Mouse (Mus musculus): ENCODE data around the gene Mex3d.
"Not testable (repeated sequence)": the region's sequence is repeated elsewhere in the genome, so short reads cannot be mapped to it uniquely, and the experiment has no call there.

Mex3d gene

DNA sequence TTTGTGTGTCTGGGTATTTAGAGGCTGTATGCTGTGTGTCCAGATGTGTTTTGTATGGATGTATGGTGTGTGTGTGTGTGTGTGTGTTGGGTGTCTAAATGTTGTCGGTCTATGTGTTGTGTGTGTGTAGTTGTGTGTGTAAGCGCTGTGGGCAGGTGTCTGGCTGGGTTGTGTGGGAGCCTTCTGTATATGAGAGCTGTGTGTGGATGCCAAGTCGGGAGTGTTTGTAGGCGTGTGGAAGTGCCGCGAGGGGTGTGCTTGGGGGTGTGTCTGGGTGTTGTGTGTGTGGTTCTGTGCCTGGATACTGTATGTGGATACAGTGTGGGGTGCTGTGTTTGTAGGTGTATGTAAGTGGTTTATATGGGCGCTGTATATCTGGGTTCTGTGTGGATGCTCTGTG, 30.1 kb downstream of the Mex3d start:
- intact Hi-C loops (cut with DNase I) = no loop called here

- intact Hi-C loops (cut with DNase I) = no loop called here
Measured at GRCm38 (mm10) chr10:80356737-80357136, 30.7 kb downstream of the Mex3d start.

GRCm38 (mm10) chr10:80356001-80356682, 31.3 kb downstream of the Mex3d start, which contains the start of gene Plk5:
TSS of gene Plk5 (plus strand) at chr10:80356459.
- intact Hi-C loops (cut with DNase I) = no loop called here

DNA sequence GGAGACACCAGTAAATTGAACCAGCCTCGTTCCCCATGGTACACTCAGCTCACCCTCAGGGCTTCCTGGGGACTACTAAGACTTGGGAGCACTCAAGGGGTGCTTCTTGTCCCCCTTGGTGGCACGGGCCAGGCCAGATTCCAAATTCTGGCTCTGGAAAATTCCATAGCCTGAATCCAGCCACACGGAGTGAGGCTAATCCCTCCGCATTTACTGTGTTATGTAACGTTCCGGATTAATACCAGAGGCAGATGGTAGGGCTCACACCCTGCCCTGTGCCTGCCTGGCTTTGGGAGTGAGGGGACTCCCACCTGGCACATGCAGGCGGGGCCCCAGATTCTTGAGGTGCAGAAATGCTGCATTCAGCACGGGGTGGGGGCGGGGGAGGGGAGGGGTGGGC, 32.0 kb downstream of the Mex3d start:
- intact Hi-C loops (cut with DNase I) = no loop called here

- intact Hi-C loops (cut with DNase I) = no loop called here
Measured at GRCm38 (mm10) chr10:80352727-80353126, 34.7 kb downstream of the Mex3d start.

GRCm38 (mm10) chr10:80351896-80352295, 35.6 kb downstream of the Mex3d start:
- intact Hi-C loops (cut with DNase I) = loop anchor here (2.0 kb wide), 1 partner anchor 23 kb away; no protein-coding TSS in a partner anchor

DNA sequence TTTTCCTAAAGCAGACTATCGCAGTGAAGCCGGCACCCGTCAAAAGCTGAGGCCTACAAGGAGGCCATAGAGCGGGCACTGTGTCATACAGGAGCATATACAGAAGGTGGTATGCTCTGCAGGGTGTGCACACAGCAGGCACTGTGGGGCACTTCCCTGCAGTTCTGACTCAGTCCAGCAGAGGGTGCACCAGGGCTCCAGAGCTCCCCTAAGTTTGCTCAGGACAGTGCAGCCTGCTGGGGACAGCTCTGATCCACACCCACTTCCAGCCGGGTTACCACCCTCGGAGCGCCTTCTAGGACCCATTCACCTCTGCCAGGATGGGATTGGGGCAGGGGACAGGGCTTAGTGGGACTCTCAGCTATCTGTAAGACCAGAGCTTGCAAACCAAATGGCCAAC, 37.2 kb downstream of the Mex3d start:
- intact Hi-C loops (cut with DNase I) = loop anchor here (2.0 kb wide), 1 partner anchor 25 kb away; no protein-coding TSS in a partner anchor

DNA sequence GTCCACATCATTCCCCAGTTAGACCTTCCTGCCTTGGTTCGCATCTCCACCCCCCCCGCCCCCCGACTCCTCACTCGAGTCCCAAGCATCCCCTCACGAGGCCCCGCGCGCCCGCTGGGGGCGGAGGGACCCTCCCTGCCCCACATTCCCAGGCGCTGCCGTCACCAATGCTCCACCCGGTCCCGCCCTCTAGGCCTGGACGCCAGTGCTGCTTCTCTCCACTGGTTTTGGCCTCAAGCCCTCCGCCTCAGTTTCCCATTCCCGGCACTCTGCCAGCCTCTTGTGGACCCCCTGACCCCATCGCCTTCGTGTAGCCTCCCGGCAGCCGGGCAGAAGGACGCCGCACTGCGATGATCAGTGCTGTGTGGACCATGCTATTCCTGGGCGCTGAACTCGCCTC, 38.5 kb downstream of the Mex3d start:
- intact Hi-C loops (cut with DNase I) = loop anchor here (2.0 kb wide), 1 partner anchor 54 kb away; the partner anchor contains the start of gene Apc2

DNA sequence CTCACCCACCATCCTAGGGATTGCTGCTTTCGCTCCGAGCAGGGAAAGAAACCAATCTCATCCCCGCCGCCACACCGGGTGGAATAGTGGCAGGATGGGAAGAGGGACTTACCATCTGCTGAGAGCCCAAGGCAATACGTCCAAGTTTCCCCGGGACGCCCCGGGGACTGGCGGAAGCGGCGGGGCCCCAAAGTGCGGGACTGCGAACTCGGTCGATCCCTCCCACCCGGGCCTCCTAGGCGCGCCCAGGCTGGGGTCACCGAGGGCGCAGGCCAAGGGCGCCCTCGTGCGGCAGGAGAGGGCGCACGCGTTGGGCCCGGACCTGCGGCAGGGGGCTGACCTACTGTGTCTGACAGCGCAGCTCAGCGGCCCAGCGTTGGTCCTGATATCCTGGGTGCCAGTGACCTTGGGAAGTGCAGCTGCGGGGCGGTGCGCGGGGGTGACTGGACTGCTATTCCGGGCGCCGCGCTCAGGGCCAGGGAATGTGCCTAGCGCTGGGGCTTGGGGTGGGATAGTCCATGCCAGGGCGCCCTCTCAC, 39.1 kb downstream of the Mex3d start, which contains the start of gene Adamtsl5:
Gene Adamtsl5, minus strand, starts transcription at position 169 of the 538 bp plus-strand sequence.
- intact Hi-C loops (cut with DNase I) = loop anchor here (2.0 kb wide), 1 partner anchor 54 kb away; the partner anchor contains the start of gene Apc2

- intact Hi-C loops (cut with DNase I) = no loop called here
Measured at GRCm38 (mm10) chr10:80347514-80347967, 39.9 kb downstream of the Mex3d start.

DNA sequence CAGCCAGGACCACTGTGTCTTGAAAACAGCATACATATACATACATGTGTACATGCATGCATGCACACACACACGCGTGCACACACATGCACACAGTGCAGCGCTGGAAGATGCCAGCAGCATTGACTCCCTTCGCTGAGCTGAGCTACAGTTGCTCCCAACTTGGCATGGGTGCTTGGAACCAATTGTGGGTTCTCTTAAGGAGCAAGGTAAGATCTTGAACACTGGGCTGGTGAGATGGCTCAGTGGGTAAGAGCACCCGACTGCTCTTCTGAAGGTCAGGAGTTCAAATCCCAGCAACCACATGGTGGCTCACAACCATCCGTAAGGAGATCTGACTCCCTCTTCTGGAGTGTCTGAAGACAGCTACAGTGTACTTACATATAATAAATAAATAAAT, 41.5 kb downstream of the Mex3d start:
- intact Hi-C loops (cut with DNase I) = not testable (repeated sequence)

GRCm38 (mm10) chr10:80345122-80345521, 42.3 kb downstream of the Mex3d start:
- intact Hi-C loops (cut with DNase I) = no loop called here

GRCm38 (mm10) chr10:80344131-80344661, 43.3 kb downstream of the Mex3d start:
- intact Hi-C loops (cut with DNase I) = no loop called here

DNA sequence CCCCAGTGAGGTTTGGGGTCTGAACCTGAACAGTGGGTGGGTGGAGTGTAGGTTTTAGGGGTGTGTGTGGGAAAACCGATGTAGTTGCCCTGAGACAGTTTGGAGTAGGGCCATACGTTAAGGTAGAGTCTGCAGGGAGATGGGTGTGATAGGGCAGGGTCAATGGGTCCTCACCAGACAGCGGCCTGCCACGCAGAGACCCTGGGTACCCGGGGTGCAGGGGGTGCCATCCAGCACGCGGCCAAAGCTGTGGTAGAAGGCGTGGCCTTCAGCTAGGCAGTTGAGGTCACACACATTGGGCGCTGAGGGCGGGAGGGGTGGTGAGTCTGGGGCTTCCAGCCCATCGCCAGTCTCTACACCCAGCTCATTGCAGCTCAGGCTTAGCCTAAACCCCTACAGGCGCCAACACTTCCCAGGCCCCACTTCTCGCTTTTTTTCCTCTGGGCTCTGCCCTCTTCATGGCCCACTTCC, 44.0 kb downstream of the Mex3d start:
- intact Hi-C loops (cut with DNase I) = no loop called here

DNA sequence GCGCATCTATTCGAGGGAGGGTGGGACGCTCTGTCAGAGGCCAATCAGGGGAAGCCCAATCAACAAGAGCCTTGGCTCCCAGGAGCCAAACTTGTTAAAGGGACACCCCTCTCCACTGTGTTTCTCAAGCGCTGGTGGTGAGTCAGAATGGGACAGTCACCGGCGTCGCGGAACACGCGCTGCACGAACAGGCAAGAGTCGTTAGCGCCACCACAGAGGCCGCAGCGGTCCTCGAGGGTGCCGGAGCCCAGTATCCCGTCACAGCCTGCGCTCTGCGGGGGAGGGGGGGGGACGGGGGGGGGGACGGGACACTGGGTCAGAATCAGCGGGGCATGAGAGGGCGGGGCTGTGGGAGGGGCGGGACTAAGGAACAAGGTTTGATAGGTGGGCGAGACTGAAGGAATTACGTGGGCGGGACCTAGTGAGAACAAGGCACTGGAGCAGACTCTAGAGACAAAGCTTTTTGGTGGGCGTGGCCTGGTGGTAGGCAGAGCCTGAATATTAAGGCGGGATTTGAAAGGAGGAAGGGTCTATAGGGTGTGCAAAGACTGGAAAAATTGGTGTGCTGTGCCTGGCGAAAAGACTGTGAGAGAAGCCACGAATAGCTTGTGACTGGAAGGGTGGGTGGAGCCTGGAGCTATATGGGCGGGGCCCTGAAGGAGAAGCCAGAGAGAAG, 44.6 kb downstream of the Mex3d start:
- intact Hi-C loops (cut with DNase I) = no loop called here

GRCm38 (mm10) chr10:80342305-80342748, 45.1 kb downstream of the Mex3d start:
- intact Hi-C loops (cut with DNase I) = no loop called here

DNA sequence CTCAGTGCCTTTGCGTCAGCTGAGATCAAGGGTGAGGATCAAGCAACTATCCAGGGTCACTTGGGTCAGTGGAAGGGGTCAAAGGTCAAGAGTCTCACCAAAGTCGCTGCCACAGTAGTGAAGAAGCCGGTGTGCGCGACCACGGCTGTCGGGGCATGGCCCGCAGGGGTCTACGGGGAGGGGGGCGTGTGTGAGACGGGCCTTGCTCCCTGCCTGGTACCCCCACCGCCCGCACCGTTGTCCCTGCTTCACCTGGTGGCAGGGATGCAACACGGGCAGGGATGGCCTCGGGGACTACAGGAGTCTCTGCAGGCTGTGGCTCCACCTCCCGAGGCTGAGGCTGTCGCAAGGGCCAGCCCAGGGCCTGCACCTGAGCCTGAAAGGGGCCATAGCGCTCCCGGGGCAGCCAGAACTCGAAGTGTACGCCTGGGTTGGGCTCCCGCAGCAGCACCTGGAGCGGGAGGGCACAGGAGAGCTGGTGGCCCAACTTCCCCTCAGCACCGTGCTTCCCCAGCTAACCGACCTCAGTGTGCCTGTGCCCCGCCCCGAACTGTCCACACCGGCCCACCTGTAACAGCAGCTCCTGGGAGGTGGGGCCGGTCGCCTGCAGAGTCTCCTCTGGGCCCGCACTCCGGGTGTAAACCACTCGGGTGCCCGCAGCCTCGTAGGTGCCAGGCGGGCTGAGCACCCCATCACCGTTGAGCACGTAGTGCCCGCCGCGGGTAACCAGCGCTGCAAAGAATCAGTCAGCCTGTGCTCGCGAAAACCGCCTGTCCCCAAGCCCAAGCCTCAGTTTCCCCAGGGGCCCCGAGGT, 45.8 kb downstream of the Mex3d start:
- intact Hi-C loops (cut with DNase I) = no loop called here

GRCm38 (mm10) chr10:80341026-80341425, 46.4 kb downstream of the Mex3d start:
- intact Hi-C loops (cut with DNase I) = no loop called here

DNA sequence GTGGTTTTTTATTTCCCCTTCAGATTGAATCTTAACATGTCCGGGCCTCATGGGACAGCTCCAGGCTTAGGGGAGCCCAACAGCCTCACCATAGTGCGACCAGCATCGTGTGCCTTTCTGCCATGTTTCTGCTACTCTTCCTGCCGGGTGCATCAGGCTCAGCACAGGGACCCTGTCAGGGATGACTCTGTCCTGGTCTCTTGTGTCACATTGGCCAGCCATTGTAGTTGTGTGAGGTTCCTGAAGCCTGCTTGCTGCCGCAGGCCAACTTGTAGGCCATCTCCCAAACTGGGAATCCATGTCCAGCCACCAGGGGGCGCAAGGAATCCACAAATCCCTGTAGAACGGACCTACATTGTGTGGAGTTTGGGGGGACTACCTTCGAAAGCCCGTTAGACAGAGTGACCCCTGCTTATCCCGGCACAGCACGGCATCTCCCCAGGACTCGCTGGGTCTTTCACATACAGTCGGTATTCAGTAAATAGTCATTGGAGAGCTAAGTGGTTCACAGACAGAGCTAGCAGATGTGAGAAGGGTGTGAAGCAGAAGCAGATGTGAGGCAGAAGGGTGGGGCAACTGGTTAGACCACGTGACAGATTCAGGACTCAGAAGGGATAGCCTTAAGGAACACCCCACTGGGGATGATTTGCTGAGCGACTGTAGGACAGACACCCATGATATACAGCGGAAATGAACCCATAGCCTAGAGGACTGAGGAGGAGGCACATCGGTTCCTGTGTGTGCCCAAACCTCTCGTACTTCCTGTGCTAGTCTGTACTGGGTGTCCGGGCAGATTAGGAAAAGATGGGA, 47.3 kb downstream of the Mex3d start:
- intact Hi-C loops (cut with DNase I) = loop anchor here (5.0 kb wide), 1 partner anchor 32 kb away; no protein-coding TSS in a partner anchor

- intact Hi-C loops (cut with DNase I) = loop anchor here (5.0 kb wide), 1 partner anchor 36 kb away; no protein-coding TSS in a partner anchor
Measured at GRCm38 (mm10) chr10:80336263-80336662, 51.2 kb downstream of the Mex3d start.
